Mouse (Mus musculus): ENCODE data around the gene Il1rapl1. TPM values are rescaled to one million over a fixed set of nuclear protein-coding genes. Genes with fewer than 3 reads are reported as not detected.

The Il1rapl1 gene
- not detected for total RNA-seq (2023)

GRCm38 (mm10) chrX:88115609-88116073 is at the start of gene Il1rapl1:
Il1rapl1 (minus strand) TSS chrX:88115645.

All from neutrophil, adult 83 days (primary cell).